Mouse (Mus musculus): ENCODE data around the gene 2410141K09Rik. TPM values are rescaled to one million over a fixed set of nuclear protein-coding genes. Genes with fewer than 3 reads are reported as not detected.

2410141K09Rik gene
- polyA plus RNA-seq (2012; rRNA removed; ENCODE audit: low replicate concordance) = not detected in 2 replicates

DNA sequence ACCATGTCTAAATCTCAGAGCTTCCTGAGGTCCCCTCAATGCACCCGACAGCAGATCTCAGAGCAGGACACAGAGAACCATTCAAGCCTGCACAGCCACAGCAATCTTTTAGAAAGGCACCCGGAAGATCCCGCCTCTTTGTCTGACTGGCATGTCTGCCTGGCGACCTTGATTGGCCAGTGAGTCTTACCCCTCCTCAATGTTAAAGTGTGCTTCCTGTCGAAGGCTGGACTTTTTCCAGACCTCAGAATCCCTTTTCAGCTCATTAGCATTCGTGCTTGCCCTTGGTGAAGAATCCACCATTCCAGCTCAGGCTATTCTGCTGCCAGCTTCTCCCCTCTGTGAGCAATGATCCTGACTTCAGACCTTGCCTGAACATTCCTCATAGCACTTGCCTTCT lies at the start of gene 2410141K09Rik:
TSS of gene 2410141K09Rik (minus strand) at position 101 of the 400 bp plus-strand sequence.

Other genes starting within 250 kb of the 2410141K09Rik start
- gene Gm10772, start 213.5 kb downstream of the 2410141K09Rik start, polyA plus RNA-seq (2012; rRNA removed; ENCODE audit: low replicate concordance) = not detected in 2 replicates

Measured in duodenum, adult 2 months (tissue).